Mouse (Mus musculus): ENCODE measurements around the gene Pgm2l1. TPM values are rescaled to one million over a fixed set of nuclear protein-coding genes. Genes with fewer than 3 reads are reported as not detected.

Pgm2l1 gene
- total RNA-seq, 2 experiments from 2014 or later, result 11.1 to 12.7 TPM

- no peak for ATAC-seq (replicated peaks; ENCODE audit: low FRiP score, poor library complexity, severe bottlenecking)
Observed at GRCm38 (mm10) chr7:100285383-100285782, 58.2 kb downstream of the Pgm2l1 start, which contains the start of gene P4ha3. TSS of gene P4ha3 (plus strand) at chr7:100285520.

DNA sequence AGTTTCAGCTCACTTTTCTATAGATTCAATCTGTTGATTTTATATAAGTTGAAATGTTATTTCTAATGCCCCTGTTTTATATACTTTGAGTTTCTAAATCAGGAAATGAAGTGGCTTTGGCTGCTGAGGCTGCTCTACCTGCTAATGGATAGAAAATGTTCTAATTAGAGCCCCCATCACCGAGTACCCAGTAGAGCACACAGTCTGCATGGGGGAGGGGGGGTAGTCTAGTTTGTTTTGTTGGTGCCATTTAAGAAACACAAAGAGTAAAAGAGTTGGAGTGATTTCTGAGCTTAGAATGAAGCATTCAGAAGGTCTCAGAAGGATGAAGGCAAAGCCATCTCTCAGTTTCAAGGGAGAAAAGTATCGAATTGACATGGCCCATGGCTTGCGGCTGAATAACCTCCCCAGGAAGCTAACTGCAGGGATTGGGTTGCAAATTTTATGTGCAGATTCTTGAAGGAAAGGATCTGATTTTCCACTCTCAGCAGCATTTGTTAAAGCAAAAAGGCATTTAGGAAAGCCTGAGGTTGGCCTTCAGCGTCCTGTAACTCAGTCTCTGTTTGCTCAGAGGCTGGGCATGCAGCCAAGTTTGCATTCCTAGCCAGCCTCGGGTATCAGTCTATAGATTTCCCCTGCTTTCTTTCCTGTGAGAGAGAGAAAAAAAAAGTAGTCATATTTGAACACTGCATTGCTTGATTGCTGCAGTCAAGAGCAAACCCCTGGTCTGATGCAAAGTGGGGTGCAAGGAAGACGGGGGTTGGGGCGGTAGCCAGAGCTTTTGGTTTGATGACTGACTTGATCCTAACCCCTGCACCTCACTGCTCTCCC lies 60.8 kb downstream of the Pgm2l1 start:
- ATAC-seq (replicated peaks; ENCODE audit: low FRiP score, poor library complexity, severe bottlenecking), result no peak

- no peak for ATAC-seq (replicated peaks; ENCODE audit: low FRiP score, poor library complexity, severe bottlenecking)
Observed at GRCm38 (mm10) chr7:100288622-100289021, 61.4 kb downstream of the Pgm2l1 start.

GRCm38 (mm10) chr7:100293546-100293945 lies 66.4 kb downstream of the Pgm2l1 start:
- ATAC-seq (replicated peaks; ENCODE audit: low FRiP score, poor library complexity, severe bottlenecking), result no peak

GRCm38 (mm10) chr7:100295745-100296144 lies 68.6 kb downstream of the Pgm2l1 start:
- ATAC-seq (replicated peaks; ENCODE audit: low FRiP score, poor library complexity, severe bottlenecking), result no peak

GRCm38 (mm10) chr7:100296699-100297098 lies 69.5 kb downstream of the Pgm2l1 start:
- no peak for ATAC-seq (replicated peaks; ENCODE audit: low FRiP score, poor library complexity, severe bottlenecking)

DNA sequence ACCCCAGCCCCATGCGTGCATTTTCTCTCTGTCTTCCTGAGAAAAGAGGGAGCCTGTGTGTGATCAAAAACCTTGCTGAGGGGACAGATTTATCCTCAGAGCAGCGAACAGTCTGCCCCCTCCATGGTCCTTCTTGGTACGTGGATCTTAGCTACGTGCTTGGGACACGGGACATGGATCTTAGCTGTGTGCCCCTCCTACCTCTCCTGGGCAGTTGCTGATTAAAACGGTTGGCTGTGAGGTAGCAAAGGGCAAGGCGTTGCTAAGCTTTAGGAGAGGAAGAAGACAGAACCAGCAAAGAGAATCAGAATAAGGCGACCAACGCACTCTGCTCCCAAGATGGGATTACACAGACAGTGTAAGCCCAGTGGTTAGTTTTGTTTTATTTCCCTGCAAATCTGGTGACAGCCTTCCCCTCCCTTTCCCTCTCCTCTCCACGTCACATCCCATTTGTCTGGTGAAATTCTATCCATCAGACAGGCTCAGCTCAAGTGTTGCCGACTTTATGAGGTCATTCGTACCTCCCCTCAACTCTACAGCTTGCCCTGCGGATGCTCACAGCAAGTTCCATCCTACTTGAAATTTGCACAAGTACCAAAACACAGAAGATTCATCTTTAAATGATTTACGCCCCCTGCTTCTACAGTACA lies 71.8 kb downstream of the Pgm2l1 start:
- no peak for ATAC-seq (replicated peaks; ENCODE audit: low FRiP score, poor library complexity, severe bottlenecking)

- no peak for ATAC-seq (replicated peaks; ENCODE audit: low FRiP score, poor library complexity, severe bottlenecking)
Observed at GRCm38 (mm10) chr7:100301390-100301789, 74.2 kb downstream of the Pgm2l1 start.

GRCm38 (mm10) chr7:100302316-100302715 lies 75.1 kb downstream of the Pgm2l1 start:
- ATAC-seq (replicated peaks; ENCODE audit: low FRiP score, poor library complexity, severe bottlenecking), result no peak

GRCm38 (mm10) chr7:100305894-100306293 lies 78.7 kb downstream of the Pgm2l1 start:
- no peak for ATAC-seq (replicated peaks; ENCODE audit: low FRiP score, poor library complexity, severe bottlenecking)

GRCm38 (mm10) chr7:100307872-100308653 lies 80.9 kb downstream of the Pgm2l1 start:
- ATAC-seq (replicated peaks; ENCODE audit: low FRiP score, poor library complexity, severe bottlenecking), result no peak

- no peak for ATAC-seq (replicated peaks; ENCODE audit: low FRiP score, poor library complexity, severe bottlenecking)
Observed at GRCm38 (mm10) chr7:100309216-100309615, 82.0 kb downstream of the Pgm2l1 start.

DNA sequence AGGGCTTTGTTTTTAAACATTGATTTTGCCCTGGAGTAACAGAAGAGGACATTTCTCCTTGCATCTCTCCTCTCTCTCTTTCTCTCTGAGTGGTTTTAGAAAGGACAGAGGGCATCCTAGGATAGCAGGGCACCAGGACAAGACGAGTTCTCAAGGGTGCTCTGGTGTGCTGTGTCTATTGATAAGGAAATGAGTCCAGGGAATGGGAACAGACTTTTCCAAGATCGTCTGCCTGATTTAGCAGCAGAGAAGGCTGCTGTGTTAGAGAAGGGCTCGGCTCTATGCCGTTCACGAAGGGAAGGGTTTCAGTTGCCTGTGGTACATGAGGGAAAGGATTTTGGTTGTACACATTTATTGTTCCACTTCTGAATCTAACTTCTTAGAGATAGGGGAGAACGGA lies 82.5 kb downstream of the Pgm2l1 start:
- ATAC-seq (replicated peaks; ENCODE audit: low FRiP score, poor library complexity, severe bottlenecking), result no peak

- no peak for ATAC-seq (replicated peaks; ENCODE audit: low FRiP score, poor library complexity, severe bottlenecking)
Observed at GRCm38 (mm10) chr7:100310290-100310689, 83.1 kb downstream of the Pgm2l1 start.

- no peak for ATAC-seq (replicated peaks; ENCODE audit: low FRiP score, poor library complexity, severe bottlenecking)
Observed at GRCm38 (mm10) chr7:100312716-100313115, 85.5 kb downstream of the Pgm2l1 start.

GRCm38 (mm10) chr7:100316924-100317323 lies 89.7 kb downstream of the Pgm2l1 start:
- ATAC-seq (replicated peaks; ENCODE audit: low FRiP score, poor library complexity, severe bottlenecking), result no peak

- ATAC-seq (replicated peaks; ENCODE audit: low FRiP score, poor library complexity, severe bottlenecking), result no peak
Observed at GRCm38 (mm10) chr7:100317534-100317933, 90.3 kb downstream of the Pgm2l1 start.

DNA sequence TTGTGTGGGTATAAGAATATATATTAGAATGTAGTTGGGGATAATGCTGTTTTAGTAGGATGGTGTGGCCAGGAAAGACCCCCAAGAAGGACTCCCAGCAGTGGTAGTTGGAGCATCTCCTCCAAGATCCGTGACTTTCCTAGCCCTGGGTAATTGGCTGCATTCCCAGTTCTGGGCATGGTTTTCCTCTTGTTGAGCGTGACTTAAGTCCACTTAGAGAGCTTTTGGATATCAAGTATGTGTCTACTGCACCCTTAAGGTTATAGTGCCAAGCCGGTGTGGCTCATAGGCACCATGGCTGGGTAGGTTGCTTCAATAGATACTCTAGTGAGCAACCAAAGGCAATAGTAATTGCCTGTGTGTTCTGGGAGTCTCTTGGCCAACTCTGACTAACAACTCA lies 96.5 kb downstream of the Pgm2l1 start:
- no peak for ATAC-seq (replicated peaks; ENCODE audit: low FRiP score, poor library complexity, severe bottlenecking)

DNA sequence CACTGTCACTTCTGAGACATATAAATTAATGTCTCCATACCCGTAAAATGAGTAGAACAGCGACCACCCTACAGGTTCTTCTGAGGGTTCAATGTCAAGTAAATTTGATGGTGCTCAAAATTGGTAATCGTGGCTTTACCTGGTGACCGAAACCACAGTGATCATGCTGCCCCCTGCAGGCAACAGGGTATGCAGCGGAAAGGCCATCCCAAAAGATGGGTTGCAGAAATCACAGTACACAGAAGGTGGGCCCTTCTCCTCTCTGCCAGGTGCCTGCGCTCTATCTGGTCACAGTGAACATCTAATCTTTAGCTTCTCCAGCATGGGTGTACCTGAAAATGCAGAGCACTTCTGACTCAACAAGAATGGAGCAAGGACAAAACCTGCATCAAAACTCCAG lies 98.3 kb downstream of the Pgm2l1 start:
- no peak for ATAC-seq (replicated peaks; ENCODE audit: low FRiP score, poor library complexity, severe bottlenecking)

DNA sequence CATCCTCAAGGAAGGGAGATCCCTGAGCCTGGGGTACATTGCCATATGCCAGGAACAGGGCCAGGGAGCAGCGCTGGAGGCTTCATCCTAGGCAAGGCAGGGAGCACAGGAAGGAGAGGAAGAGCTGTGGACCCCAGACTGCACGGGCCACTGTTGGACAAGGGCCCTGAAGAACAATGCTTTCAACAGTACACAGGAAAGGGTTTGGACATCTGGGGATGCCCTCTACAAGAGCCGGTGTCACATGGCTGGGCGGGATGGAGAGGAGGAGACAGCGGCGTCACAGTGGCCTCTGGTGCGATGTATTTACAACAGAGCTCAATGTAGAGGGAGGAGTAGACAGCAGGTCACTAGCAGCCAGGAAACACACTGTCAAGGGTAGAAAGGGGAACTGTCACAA lies 100.3 kb downstream of the Pgm2l1 start:
- ATAC-seq (replicated peaks; ENCODE audit: low FRiP score, poor library complexity, severe bottlenecking), result no peak

Measured in erythroblast, adult 5-6 weeks (primary cell).